Mouse (Mus musculus) neural tube, embryonic 15.5 days (tissue): ENCODE measurements around the gene Tk1. TPM values are rescaled to one million over a fixed set of nuclear protein-coding genes. Genes with fewer than 3 reads are reported as not detected.
A peak's percentile ranks its signal among the peaks of the same experiment; 100 is the strongest.
"Not testable (repeated sequence)": the region's sequence is repeated elsewhere in the genome, so short reads cannot be mapped to it uniquely, and the experiment has no call there.

Source experiments
- ATAC-seq: fragments of 200-750 bp; cut with Nextera tagmentation; 2 replicates; pipeline ENCODE4 v1.8.0; 2017; ENCODE audit warnings: mild to moderate bottlenecking, moderate TSS enrichment, moderate library complexity; ENCODE audit not compliant: low FRiP score
- H3K27ac ChIP-seq: fragments of 300-500 bp; sonication (generic); replicated peaks from 2 replicates; pipeline ENCODE4 v1.5.1; 2015; ENCODE audit warnings: mild to moderate bottlenecking, inconsistent platforms
- H3K27me3 ChIP-seq: fragments of 300-500 bp; sonication (generic); replicated peaks from 2 replicates; pipeline ENCODE4 v1.6.1; 2015; ENCODE audit warnings: inconsistent platforms
- H3K36me3 ChIP-seq: fragments of 300-500 bp; sonication (generic); 2 replicates; pipeline ENCODE4 v1.6.1; 2015; ENCODE audit warnings: inconsistent platforms
- H3K4me1 ChIP-seq: fragments of 300-500 bp; sonication (generic); 2 replicates; pipeline ENCODE4 v1.6.1; 2015; ENCODE audit warnings: inconsistent platforms
- H3K4me2 ChIP-seq: fragments of 300-500 bp; sonication (generic); 2 replicates; pipeline ENCODE4 v1.6.1; 2015; ENCODE audit warnings: inconsistent platforms, mild to moderate bottlenecking, moderate library complexity
- H3K4me3 ChIP-seq: fragments of 300-500 bp; sonication (generic); replicated peaks from 2 replicates; pipeline ENCODE4 v1.5.1; 2015; ENCODE audit warnings: mild to moderate bottlenecking, inconsistent platforms
- H3K9ac ChIP-seq: fragments of 300-500 bp; sonication (generic); replicated peaks from 2 replicates; pipeline ENCODE4 v1.6.1; 2015; ENCODE audit warnings: mild to moderate bottlenecking, inconsistent platforms
- H3K9me3 ChIP-seq: fragments of 300-500 bp; sonication (generic); replicated peaks from 2 replicates; pipeline ENCODE4 v1.6.1; 2016; ENCODE audit warnings: inconsistent platforms
- WGBS: fragments of 180-500 bp; shearing (Covaris S2); methylation state at CpG from one replicate; pipeline ENCODE4 v1.1.7; 2015; ENCODE audit warnings: mixed read lengths; 5-methylcytosine and 5-hydroxymethylcytosine counted together
- polyA plus RNA-seq: library from polyadenylated mRNA; unstranded; fragments of >200 nt; fragmentation: Nextera tagmentation; extraction: Ambion mirVana; gene quantifications from 2 replicates; pipeline ENCODE4 v1.2.1, GENCODE M21; 2015

Gene Tk1
- polyA plus RNA-seq, 1 experiment from 2014 or later: 15.6 TPM

- Histone ChIP-seq H3K36me3 (no peaks in the 10 kb centered on the region), H3K4me2 (no peak overlapping the region), H3K9me3 (no peaks in the 10 kb centered on the region), H3K27me3 (no peaks in the 10 kb centered on the region), H3K9ac (no peak overlapping the region), H3K4me3 (no peak overlapping the region), H3K4me1 (no peaks in the 10 kb centered on the region; the same call in 1 of the 2 replicates), H3K27ac (no peak overlapping the region)
- no peak for ATAC-seq
- 92% methylated on average over 13 of the region's 13 CpGs for WGBS
Observed at GRCm38 (mm10) chr11:117816389-117816996, 9.4 kb downstream of the Tk1 start.

GRCm38 (mm10) chr11:117815850-117816249, 10.0 kb downstream of the Tk1 start:
- not testable (repeated sequence) for H3K9me3 ChIP-seq, H3K36me3 ChIP-seq, H3K4me2 ChIP-seq, H3K9ac ChIP-seq, H3K27me3 ChIP-seq, ATAC-seq, H3K27ac ChIP-seq, H3K4me3 ChIP-seq, H3K4me1 ChIP-seq
- 89% methylated on average over 9 of the region's 9 CpGs for WGBS

GRCm38 (mm10) chr11:117814704-117815366, 11.1 kb downstream of the Tk1 start:
- WGBS: 89% methylated on average over 6 of the region's 6 CpGs
- Histone ChIP-seq H3K27me3 (peaks cover 6% of the 10 kb centered on the region), H3K36me3 (no peaks in the 10 kb centered on the region), H3K9me3 (no peaks in the 10 kb centered on the region), H3K4me1 (peaks cover 10% of the 10 kb centered on the region), H3K4me3 (no peak overlapping the region), H3K9ac (no peak overlapping the region), H3K27ac (no peak overlapping the region), H3K4me2 (no peak overlapping the region)
- no peak for ATAC-seq

- Histone ChIP-seq H3K4me1 (peaks cover 19% of the 10 kb centered on the region), H3K9ac (no peak overlapping the region), H3K36me3 (no peaks in the 10 kb centered on the region), H3K27ac (no peak overlapping the region), H3K27me3 (peaks cover 15% of the 10 kb centered on the region), H3K4me2 (no peak overlapping the region), H3K9me3 (no peaks in the 10 kb centered on the region), H3K4me3 (no peak overlapping the region)
- WGBS: 79% methylated on average over 5 of the region's 5 CpGs
- no peak for ATAC-seq
Observed at GRCm38 (mm10) chr11:117813867-117814266, 12.0 kb downstream of the Tk1 start.

- Histone ChIP-seq H3K4me1 (peaks cover 19% of the 10 kb centered on the region), H3K27me3 (peaks cover 20% of the 10 kb centered on the region), H3K27ac (peak overlapping the region; percentile 28; the same call in 1 of the 2 replicates), H3K9ac (peak overlapping the region; percentile 55), H3K4me2 (peak overlapping the region; percentile 97), H3K4me3 (peak overlapping the region; percentile 58), H3K9me3 (no peaks in the 10 kb centered on the region), H3K36me3 (no peaks in the 10 kb centered on the region)
- ATAC-seq: peak; percentile 79; the same call in 1 of the 2 replicates
- under 1% methylated on average over 21 of the region's 21 CpGs for WGBS
Observed at GRCm38 (mm10) chr11:117810401-117811046, 15.4 kb downstream of the Tk1 start.

GRCm38 (mm10) chr11:117809407-117810311, 16.2 kb downstream of the Tk1 start, which contains the start of the genes Gm20708 and Syngr2:
Gene Gm20708 (plus strand): TSS chr11:117809668.
Gene Syngr2 (plus strand): TSS chr11:117809668.
- H3K27me3 ChIP-seq: peaks cover 20% of the 10 kb centered on the region
- WGBS: under 1% methylated on average over 75 of the region's 75 CpGs
- H3K4me3 ChIP-seq: peak within 1 kb of the TSS; percentile 58
- H3K4me2 ChIP-seq: peak within 1 kb of the TSS; percentile 97
- H3K27ac ChIP-seq: peak within 1 kb of the TSS; percentile 28; the same call in 1 of the 2 replicates
- H3K9me3 ChIP-seq: no peaks in the 10 kb centered on the region
- peaks cover 19% of the 10 kb centered on the region for H3K4me1 ChIP-seq
- peak; percentile 59; the same call in 1 of the 2 replicates for ATAC-seq
- H3K36me3 ChIP-seq: no peaks in the 10 kb centered on the region
- peak within 1 kb of the TSS; percentile 55 for H3K9ac ChIP-seq

GRCm38 (mm10) chr11:117806781-117807180, 19.1 kb downstream of the Tk1 start:
- H3K4me3 ChIP-seq: no peak overlapping the region
- WGBS: 88% methylated on average over 6 of the region's 6 CpGs

GRCm38 (mm10) chr11:117803166-117803688, 22.7 kb downstream of the Tk1 start:
- H3K36me3 ChIP-seq: no peaks in the 10 kb centered on the region
- no peaks in the 10 kb centered on the region for H3K9me3 ChIP-seq
- 97% methylated on average over 3 of the region's 3 CpGs for WGBS
- no peak overlapping the region for H3K9ac ChIP-seq
- no peak overlapping the region for H3K27ac ChIP-seq
- no peak overlapping the region for H3K4me2 ChIP-seq
- H3K4me3 ChIP-seq: no peak overlapping the region
- H3K4me1 ChIP-seq: no peaks in the 10 kb centered on the region
- ATAC-seq: no peak
- H3K27me3 ChIP-seq: no peaks in the 10 kb centered on the region

More at GRCm38 (mm10) chr11:117806781-117807180, 19.1 kb downstream of the Tk1 start:
- Histone ChIP-seq H3K36me3 (no peaks in the 10 kb centered on the region), H3K9me3 (no peaks in the 10 kb centered on the region), H3K27me3 (peaks cover 20% of the 10 kb centered on the region), H3K4me1 (peaks cover 19% of the 10 kb centered on the region), H3K27ac (no peak overlapping the region), H3K4me2 (no peak overlapping the region), H3K9ac (no peak overlapping the region)
- ATAC-seq: no peak

GRCm38 (mm10) chr11:117801650-117802049, 24.2 kb downstream of the Tk1 start:
- Histone ChIP-seq H3K9ac (no peak overlapping the region), H3K4me3 (no peak overlapping the region), H3K4me1 (no peaks in the 10 kb centered on the region), H3K4me2 (no peak overlapping the region), H3K27ac (no peak overlapping the region), H3K36me3 (no peaks in the 10 kb centered on the region), H3K27me3 (no peaks in the 10 kb centered on the region), H3K9me3 (no peaks in the 10 kb centered on the region)
- 73% methylated on average over 7 of the region's 7 CpGs for WGBS
- ATAC-seq: no peak

- Histone ChIP-seq H3K36me3 (no peaks in the 10 kb centered on the region), H3K9me3 (no peaks in the 10 kb centered on the region), H3K27ac (no peak overlapping the region), H3K27me3 (no peaks in the 10 kb centered on the region), H3K4me3 (no peak overlapping the region), H3K9ac (no peak overlapping the region), H3K4me1 (no peaks in the 10 kb centered on the region), H3K4me2 (no peak overlapping the region)
- no peak for ATAC-seq
- WGBS: 82% methylated on average over 7 of the region's 7 CpGs
Observed at GRCm38 (mm10) chr11:117800038-117800437, 25.9 kb downstream of the Tk1 start.

GRCm38 (mm10) chr11:117799174-117799573, 26.7 kb downstream of the Tk1 start:
- Histone ChIP-seq H3K4me3 (no peak overlapping the region), H3K4me1 (no peaks in the 10 kb centered on the region), H3K9me3 (no peaks in the 10 kb centered on the region), H3K4me2 (no peak overlapping the region), H3K27ac (no peak overlapping the region), H3K36me3 (no peaks in the 10 kb centered on the region), H3K9ac (no peak overlapping the region), H3K27me3 (no peaks in the 10 kb centered on the region)
- 67% methylated on average over 5 of the region's 5 CpGs for WGBS
- no peak for ATAC-seq
